Mouse (Mus musculus): ENCODE data around the gene F7.
"Not testable (repeated sequence)": the region's sequence is repeated elsewhere in the genome, so short reads cannot be mapped to it uniquely, and the experiment has no call there.

The F7 gene

DNA sequence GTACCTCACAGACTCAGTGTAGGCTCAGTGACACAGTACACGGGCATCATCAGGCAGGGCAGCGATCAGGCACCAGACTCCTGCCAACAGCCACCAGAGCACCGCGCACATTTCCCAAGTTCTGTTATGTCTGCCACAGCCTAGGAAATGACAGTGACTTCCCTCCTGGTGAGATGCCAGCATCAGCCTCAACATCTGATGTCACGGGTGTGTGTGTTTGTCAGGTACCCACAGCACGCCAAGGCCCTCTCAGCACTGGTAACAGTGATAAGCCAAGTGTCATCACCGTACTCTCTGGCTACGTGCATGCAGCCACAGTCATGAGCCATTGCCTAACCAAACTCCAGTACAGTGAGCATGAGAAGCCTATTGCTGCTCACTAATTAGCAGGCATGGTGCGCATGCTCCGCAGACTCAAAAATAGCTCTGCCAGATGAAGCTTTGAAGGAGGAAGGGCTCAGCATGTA is 10.5 kb downstream of the F7 start:
- DNase-seq: no peak

DNA sequence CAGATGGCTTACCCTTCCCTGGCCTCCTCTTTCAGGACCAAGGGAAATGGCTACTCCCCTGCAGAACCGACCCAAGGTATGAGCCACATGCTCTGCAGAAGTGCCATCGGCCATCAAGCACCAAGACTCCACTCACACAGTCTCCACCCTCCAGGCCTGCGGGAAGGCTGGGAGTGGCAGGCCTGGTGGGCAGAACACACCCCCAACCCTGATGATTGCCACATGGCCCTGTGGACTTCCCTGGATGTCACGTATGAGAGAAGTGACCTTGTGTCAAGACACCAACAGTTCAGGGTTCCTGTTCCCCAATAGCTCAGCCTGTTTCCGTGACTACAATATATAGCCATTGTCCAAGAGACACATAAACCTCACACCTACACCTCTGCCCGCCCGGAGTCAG is 11.2 kb downstream of the F7 start, which contains the start of gene F10:
F10 (plus strand) TSS at position 294 of the 400 bp plus-strand sequence.
- no peak for DNase-seq

DNA sequence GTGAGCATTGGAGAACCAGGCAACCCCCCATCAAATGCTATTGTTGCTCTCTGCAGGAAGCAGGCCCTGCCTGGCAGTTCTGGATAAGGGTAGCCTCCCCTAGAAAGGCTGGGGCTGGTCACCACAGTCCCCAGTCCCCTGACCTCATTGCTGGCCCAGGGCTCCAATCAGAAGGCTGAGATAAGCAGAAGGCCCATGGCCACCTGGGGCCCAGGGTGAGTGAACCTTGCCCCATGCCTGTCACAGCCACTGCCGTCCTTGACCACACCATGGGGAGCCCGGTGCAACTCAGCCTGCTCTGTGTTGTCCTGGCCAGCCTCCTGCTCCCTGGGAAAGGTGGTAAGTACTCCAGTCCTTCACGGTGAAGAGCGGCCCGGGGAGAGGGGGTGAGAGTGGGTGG is 11.7 kb downstream of the F7 start:
- no peak for DNase-seq

DNA sequence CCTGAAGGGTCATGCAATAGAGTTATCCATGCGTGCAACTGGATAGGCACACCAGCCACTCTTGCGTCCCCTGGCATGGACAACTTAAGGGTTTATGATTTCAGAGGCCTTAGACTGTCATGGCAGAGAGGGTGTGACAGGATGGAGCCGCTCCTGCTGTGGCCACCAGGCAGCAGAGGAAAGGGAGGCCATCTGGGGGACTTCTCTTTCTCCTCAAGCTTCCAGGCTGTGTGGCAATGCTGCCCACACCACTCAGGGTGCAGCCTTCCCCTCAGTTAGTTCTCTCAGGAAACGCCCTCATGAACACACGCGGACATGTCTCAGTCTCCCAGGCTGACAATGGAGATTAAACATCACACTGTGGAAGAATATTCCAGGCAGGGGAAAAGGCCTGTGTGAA is 13.2 kb downstream of the F7 start:
- no peak for DNase-seq

DNA sequence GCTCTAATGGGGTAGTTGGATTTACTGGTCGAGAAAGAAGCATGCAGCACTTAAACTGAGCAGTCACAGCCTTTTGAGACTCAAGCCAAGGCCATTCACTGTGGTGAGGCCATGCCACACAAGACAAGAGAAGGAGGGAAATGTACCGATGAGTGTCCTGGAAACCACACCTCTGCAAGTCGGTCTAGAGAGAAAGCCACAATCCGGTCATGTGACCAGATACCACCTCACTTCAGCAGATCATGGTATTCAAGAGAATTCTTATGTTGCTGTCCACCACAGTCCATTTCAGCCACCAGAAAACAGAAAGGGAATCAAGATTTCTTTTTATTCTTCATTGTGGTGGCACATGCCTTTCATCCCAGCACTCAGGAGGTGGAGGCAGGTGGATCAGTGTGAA is 15.6 kb downstream of the F7 start:
- DNase-seq: no peak

DNA sequence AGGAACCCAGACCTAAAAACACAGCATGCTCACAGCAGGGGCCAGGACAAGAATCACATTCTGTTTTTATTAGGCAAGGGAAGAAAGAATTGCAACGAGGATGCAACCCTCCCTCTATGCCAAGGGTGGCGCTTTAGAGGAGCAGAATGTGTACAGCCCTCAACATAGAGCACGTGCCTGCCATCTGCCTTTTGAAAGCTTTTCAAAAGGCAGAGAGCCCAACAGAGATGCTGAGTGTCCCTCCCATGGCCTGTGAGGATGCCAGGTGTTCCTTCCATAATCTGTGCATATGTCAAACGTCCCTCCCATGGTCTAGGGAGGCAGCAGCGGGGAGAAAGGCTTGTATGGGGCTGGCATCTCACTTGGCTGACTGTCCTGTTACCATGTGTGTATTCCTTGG is 21.8 kb downstream of the F7 start:
- DNase-seq: no peak

DNA sequence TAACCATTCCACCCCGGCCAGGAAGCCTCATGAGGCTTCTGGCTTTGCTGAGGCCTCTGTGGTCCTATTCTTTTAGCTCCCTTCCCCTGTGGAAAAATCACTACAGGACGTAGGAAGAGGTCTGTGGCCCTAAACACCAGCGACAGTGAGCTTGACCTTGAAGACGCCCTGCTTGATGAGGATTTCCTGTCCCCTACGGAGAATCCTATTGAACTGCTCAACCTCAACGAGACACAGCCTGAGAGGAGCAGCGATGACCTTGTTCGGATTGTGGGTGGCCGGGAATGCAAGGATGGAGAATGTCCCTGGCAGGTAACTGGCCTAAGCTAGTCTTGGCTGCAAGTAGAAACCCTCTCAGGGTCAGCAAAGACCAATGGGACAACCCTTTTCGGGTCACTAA is 24.7 kb downstream of the F7 start:
- no peak for DNase-seq

DNA sequence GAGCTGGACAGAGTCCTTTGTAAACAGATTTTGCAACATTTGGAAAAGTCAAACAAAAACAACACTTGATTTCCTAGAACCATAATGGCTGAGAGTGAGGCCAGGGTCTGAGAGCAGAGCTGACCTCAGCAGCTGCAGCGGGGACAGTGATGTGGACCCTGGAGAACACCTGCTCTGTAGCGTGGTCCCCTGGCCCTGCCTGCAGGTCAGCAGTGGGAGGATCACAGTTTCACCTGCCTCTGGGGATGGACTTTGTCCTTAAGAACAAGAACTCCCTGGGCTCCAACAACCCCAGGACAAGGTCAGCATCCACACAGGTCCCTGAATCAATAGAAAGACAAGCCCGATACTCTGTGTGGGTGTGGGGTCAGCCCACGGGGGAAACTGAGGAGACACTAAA is 31.5 kb downstream of the F7 start:
- no peak for DNase-seq

DNA sequence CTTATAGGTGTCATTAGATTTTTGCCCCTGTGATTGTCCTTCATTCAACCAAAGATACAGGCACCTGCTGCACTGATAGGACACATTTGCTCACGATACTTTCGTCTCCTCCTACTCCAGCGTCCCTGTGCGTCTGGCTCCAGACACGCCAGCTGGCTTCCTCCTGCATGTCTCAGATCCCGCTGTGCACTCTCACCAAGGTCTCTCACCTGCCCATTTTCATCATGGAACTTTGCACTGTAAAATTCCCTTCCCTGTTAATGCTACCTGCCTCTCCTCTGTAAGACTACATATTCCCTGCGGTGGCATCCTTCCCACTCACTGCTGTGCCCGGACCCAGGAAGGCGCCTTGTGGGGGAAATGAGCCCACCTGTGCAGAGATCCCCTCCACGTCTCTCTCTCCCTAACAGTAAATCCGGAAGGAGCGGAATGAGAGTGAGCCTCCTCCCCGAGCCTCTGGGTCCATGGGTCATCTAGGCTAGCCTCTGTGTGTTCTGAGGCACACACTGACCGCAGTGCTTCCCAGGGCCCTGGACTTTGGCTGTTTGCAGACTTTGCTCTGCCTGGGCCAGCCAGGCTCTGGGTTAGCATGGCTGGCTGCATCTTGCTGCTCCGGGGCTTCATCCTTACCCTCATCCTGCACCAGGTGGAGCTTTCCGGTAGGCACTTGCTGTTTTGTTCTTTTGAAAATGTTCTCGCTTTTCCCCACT is 34.8 kb downstream of the F7 start, which contains the start of gene Proz:
Proz (plus strand) TSS at position 474 of the 710 bp plus-strand sequence.
- no peak for DNase-seq

DNA sequence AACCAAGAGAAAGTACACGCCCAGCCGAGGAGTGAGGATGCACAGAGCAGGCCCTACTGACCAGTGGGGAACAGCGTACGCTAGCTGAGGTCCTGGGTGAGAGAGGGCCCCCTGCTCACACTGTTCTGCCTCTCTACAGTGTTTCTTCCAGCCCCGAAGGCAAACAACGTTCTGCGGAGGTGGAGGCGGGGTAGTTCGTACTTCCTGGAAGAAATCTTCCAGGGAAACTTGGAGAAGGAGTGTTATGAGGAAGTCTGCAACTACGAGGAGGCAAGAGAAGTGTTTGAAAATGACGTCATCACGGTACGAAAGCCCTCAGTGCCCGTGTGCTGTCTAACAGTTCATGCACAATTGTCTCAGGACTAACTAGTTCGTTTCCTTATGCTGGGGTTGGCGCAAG is 37.3 kb downstream of the F7 start:
- no peak for DNase-seq

DNA sequence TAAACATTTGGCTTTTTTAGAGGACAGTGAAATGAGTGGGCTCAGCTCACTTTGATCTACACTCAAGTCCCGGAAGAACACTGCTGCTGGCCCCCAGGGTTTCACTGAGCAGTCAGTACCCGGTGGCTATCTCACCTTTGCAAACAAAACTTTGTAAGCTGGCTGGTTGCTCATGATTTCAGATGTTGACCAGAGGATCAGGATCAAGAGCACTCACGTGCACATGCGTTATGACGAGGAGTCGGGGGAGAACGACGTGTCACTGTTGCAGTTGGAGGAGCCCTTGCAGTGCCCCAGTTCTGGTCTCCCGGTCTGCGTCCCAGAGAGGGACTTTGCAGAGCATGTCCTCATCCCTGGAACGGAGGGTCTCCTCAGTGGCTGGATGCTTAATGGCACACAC is 47.4 kb downstream of the F7 start:
- no peak for DNase-seq

DNA sequence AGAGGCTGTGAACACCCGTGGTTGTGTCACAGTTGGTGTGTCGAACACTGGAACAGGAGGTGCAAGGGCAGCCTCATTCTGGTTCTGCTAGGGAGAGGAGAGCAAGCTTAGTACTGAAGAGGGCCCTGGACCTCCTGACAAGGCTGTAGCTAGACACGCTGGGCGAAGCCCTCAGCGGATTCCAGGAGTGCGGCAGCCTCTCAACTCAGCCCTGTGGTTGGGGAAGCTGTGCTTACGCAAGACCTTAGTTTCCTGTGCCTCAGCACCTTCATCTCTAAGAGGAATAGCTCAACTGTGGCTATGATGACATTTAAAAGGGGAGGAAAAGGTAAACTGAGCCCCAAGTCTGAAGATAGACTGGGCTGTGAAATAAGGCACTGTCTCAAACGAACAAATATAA is 49.2 kb downstream of the F7 start:
- no peak for DNase-seq

DNA sequence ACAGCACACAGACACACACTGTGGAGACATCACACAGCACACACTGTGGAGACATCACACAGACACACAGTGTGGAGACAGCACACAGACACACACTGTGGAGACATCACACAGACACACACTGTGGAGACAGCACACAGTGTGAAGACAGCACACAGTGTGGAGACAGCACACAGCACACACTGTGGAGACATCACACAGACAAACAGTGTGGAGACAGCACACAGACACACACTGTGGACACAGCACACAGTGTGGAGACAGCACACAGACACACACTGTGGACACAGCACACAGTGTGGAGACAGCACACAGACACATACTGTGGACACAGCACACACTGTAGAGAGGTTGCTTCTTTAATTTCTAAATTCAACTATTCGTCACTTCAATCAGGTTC is 49.7 kb downstream of the F7 start:
- not testable (repeated sequence) for DNase-seq

DNA sequence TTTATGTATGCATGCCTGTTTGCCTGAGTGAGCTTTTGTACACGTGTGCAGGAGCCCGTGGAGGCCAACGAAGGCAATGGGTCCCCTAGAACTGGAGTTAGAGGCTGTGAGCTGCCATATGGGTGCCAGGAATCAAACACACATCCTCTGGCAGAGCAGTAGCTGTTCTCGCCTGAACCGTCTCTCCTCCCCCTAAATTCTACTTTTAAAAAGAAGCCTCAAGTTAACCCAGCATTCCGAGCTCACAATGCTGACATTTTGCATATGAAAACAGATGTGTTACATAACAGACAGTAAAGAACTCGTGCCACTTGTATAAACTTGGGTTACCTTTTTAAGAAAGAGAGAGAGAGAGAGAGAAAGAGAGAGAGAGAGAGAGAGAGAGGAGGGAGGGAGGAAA is 51.7 kb downstream of the F7 start:
- no peak for DNase-seq
